Mouse (Mus musculus) heart, embryonic 11.5 days (tissue): ENCODE measurements around the gene Gsto2. TPM values are rescaled to one million over a fixed set of nuclear protein-coding genes. Genes with fewer than 3 reads are reported as not detected.
A peak's percentile ranks its signal among the peaks of the same experiment; 100 is the strongest.
"Not testable (repeated sequence)": the region's sequence is repeated elsewhere in the genome, so short reads cannot be mapped to it uniquely, and the experiment has no call there.

Experiments used
- ATAC-seq: fragments of 200-750 bp; cut with Nextera tagmentation; replicated peaks from 2 replicates; pipeline ENCODE4 v1.8.0; 2017; ENCODE audit warnings: moderate library complexity; ENCODE audit not compliant: insufficient number of reproducible peaks, low FRiP score, low TSS enrichment
- H3K27ac ChIP-seq: fragments of 300-500 bp; sonication (generic); 2 replicates; pipeline ENCODE4 v1.5.1; 2014; ENCODE audit warnings: mild to moderate bottlenecking, low read depth, low read length
- H3K27me3 ChIP-seq: fragments of 300-500 bp; sonication (generic); 2 replicates; pipeline ENCODE4 v1.6.1; 2014; ENCODE audit warnings: mild to moderate bottlenecking, low read length, mixed read lengths; ENCODE audit not compliant: control insufficient read depth, insufficient read depth
- H3K36me3 ChIP-seq: fragments of 300-500 bp; sonication (generic); 2 replicates; pipeline ENCODE4 v1.6.1; 2014; ENCODE audit warnings: mild to moderate bottlenecking, low read length, moderate library complexity, mixed read lengths; ENCODE audit not compliant: control insufficient read depth, insufficient read depth
- H3K4me1 ChIP-seq: fragments of 300-500 bp; sonication (generic); 2 replicates; pipeline ENCODE4 v1.6.1; 2014; ENCODE audit warnings: low read length; ENCODE audit not compliant: control insufficient read depth, insufficient read depth
- H3K4me2 ChIP-seq: fragments of 300-500 bp; sonication (generic); 2 replicates; pipeline ENCODE4 v1.6.1; 2014; ENCODE audit warnings: mild to moderate bottlenecking, moderate library complexity
- H3K4me3 ChIP-seq: fragments of 300-500 bp; sonication (generic); 2 replicates; pipeline ENCODE4 v1.5.1; 2014; ENCODE audit warnings: low read depth, low read length
- H3K9ac ChIP-seq: fragments of 300-500 bp; sonication (generic); 2 replicates; pipeline ENCODE4 v1.6.1; 2014; ENCODE audit warnings: mild to moderate bottlenecking, low read depth, low read length, moderate library complexity
- H3K9me3 ChIP-seq: fragments of 300-500 bp; sonication (generic); replicated peaks from 2 replicates; pipeline ENCODE4 v1.6.1; 2016; ENCODE audit warnings: low read length; ENCODE audit not compliant: control insufficient read depth
- WGBS: fragments of 180-500 bp; shearing (Covaris S2); extraction: QIAGEN DNeasy Blood & Tissue Kit; methylation state at CpG from one replicate; pipeline ENCODE4 v1.1.7; 2014; ENCODE audit not compliant: insufficient replicate concordance; 5-methylcytosine and 5-hydroxymethylcytosine counted together
- polyA plus RNA-seq: library from polyadenylated mRNA; unstranded; fragments of >200 nt; fragmentation: Nextera tagmentation; extraction: Ambion mirVana; gene quantifications from 2 replicates; pipeline ENCODE4 v1.2.1, GENCODE M21; 2014

Gsto2 gene
- polyA plus RNA-seq, 1 experiment from 2014 or later, result 0.82 TPM

DNA sequence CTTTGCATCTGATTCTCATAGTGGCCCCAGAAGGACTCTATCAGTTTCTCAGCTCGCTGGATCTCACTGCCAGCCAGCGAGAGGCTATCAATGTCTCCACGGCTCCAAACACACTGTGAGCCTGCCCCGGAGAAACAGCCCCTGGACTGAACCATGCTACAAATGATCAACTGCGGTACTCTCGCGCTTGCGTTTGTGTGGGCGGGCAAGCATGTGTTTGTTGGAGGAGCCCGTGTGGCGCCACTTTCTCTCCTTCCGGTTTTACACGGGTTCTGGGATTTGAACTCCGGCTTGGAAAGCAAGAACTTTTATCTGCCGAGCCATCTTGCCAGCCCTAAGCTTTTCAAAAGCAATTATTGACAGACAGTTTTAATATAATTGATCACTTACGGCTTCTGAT is 33.0 kb upstream of the Gsto2 start:
- Histone ChIP-seq H3K27ac (no peak overlapping the region), H3K4me2 (no peak overlapping the region), H3K36me3 (no peaks in the 10 kb centered on the region), H3K4me3 (no peak overlapping the region), H3K9me3 (no peaks in the 10 kb centered on the region), H3K4me1 (peaks cover 2% of the 10 kb centered on the region; the same call in 1 of the 2 replicates), H3K9ac (no peak overlapping the region), H3K27me3 (peaks cover 9% of the 10 kb centered on the region)
- ATAC-seq, result no peak
- 72% methylated on average over 16 of the region's 16 CpGs for WGBS

DNA sequence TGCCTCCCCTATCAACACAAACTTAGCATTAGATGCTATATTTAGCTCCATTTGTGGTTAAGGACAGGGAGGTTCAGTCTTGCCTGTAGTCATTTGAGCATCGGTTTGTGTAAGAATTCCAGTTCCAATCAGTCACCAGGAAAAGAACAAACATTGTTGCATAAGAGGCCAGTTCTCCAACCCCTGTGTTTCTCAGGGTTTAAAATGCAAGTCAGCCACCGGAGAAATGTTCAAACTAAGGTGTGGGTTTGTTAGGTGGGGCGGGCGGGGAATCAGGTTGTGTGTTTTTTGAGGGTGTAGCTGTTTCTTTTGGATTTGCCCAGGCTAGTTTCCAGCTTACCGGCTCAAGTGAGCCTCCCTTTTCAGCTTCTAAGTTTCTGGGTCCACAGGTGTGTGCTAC is 30.7 kb upstream of the Gsto2 start:
- no peak for ATAC-seq
- H3K4me1 ChIP-seq, result peaks cover 5% of the 10 kb centered on the region; the same call in 1 of the 2 replicates
- H3K27ac ChIP-seq, result no peak overlapping the region
- H3K9ac ChIP-seq, result no peak overlapping the region
- WGBS, result 77% methylated on average over 5 of the region's 5 CpGs
- no peaks in the 10 kb centered on the region for H3K36me3 ChIP-seq
- no peak overlapping the region for H3K4me3 ChIP-seq
- no peaks in the 10 kb centered on the region for H3K9me3 ChIP-seq
- H3K27me3 ChIP-seq, result peaks cover 16% of the 10 kb centered on the region
- no peak overlapping the region for H3K4me2 ChIP-seq

DNA sequence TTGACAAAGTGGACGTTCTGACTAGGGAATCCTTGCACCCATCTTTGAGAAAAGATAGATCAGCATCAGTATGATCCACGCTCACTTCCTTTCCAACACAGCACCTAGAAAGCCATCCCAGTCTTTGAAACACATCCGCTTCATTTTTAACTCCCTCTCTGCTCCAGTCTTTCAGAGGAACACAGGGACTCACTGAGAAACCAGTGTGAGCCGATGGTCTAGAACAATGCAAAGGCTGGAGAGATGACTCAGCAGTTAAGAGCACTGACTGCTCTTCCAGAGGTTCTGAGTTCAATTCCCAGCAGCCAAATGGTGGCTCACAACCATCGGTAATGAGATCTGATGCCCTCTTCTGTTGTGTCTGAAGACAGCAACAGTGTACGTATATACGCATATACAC is 29.6 kb upstream of the Gsto2 start:
- H3K4me2 ChIP-seq, result no peak overlapping the region
- H3K4me3 ChIP-seq, result no peak overlapping the region
- no peaks in the 10 kb centered on the region for H3K9me3 ChIP-seq
- H3K4me1 ChIP-seq, result peaks cover 5% of the 10 kb centered on the region; the same call in 1 of the 2 replicates
- WGBS, result 84% methylated on average over 7 of the region's 7 CpGs
- no peak for ATAC-seq
- no peak overlapping the region for H3K27ac ChIP-seq
- no peak overlapping the region for H3K9ac ChIP-seq
- peaks cover 19% of the 10 kb centered on the region for H3K27me3 ChIP-seq
- no peaks in the 10 kb centered on the region for H3K36me3 ChIP-seq

DNA sequence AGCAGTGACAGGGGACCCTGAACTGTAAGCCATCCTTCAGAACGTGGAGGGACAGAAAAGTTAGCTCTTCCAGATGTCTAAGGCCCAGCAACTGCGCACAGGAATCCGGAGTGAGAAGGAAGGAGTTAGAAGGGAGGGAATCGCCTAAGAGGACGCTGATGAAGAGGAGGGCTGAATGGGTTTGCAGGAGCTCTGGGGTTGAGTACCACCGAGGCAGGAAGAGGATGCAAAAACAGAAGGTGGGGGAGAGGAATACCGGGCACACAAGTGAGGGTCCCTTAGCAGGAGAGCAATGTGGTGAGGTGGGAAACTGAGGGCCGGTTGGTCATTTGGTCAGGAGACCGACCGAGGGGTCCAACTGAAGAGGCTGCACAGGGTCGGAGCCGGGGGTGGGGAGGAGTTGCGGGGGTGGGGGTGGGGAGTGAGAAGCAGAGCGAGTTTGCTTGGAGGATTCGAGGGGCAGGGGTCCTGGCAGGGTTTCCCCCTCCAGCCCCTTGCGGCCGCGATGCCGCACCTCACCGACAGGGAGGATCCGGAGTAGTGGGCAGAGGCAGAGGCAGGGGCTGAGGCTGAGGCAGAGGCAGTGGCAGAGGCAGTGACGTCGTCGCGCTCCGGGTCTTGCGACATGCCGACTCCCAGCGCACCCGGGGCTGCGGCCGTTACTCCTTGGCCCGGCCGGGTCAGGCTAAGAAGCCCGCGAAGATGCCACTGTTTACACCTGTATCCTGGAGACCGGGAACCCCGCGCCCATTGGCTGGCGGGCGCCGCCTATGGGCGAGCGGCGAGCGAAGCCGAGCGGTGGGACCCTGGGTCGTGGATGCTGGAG is 28.4 kb upstream of the Gsto2 start:
- Histone ChIP-seq H3K36me3 (no peaks in the 10 kb centered on the region), H3K4me2 (peak overlapping the region; percentile 89), H3K9ac (peak overlapping the region; percentile 46; the same call in 1 of the 2 replicates), H3K4me3 (peak overlapping the region; percentile 47), H3K27me3 (peaks cover 19% of the 10 kb centered on the region), H3K27ac (no peak overlapping the region), H3K9me3 (no peaks in the 10 kb centered on the region), H3K4me1 (peaks cover 5% of the 10 kb centered on the region; the same call in 1 of the 2 replicates)
- ATAC-seq, result peak; percentile 71
- 3% methylated on average over 49 of the region's 49 CpGs for WGBS

DNA sequence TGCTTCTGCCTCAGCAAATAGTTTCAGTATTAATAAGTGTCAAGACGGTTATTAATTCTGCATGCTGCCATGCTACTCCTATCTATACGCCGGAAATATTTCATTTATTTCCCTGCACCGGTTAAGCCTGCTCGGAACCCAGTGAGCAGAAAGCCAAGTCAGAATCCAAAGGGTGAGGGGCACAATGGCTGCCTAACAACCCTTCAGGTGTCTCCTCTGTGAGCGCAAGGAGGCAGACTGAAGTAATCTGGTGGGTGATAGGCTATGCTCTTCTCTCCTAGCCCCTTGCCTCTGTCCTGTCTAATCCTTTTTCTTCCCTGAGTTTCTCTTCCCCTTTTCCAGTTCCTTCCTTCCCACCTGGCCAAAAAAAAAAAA is 27.8 kb upstream of the Gsto2 start:
- peak overlapping the region; percentile 89 for H3K4me2 ChIP-seq
- peak; percentile 7; the same call in 1 of the 2 replicates for ATAC-seq
- no peaks in the 10 kb centered on the region for H3K9me3 ChIP-seq
- H3K27me3 ChIP-seq, result peaks cover 19% of the 10 kb centered on the region
- H3K36me3 ChIP-seq, result no peaks in the 10 kb centered on the region
- H3K4me3 ChIP-seq, result peak overlapping the region; percentile 47
- peaks cover 5% of the 10 kb centered on the region; the same call in 1 of the 2 replicates for H3K4me1 ChIP-seq
- peak overlapping the region; percentile 46; the same call in 1 of the 2 replicates for H3K9ac ChIP-seq
- 0% methylated on average over 6 of the region's 6 CpGs for WGBS
- H3K27ac ChIP-seq, result no peak overlapping the region

DNA sequence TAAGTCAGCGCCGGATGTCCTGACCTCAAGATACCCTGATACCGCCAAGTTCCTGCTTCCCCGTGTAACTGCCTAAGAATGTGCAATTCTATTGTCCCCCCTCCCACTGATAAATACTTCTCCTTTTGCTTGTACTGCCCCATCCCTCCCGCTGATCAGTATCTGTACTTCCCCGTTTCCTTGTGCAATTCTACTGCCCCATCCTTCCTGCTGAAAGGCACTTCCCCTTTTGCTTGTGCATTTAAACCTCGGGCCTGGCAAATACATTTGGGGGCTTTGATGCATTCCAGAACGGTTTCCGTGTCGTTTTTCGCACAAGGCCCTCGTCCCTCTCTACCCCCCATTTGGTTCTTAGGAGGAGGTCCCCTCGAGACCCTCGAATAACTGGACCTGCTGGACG is 24.1 kb upstream of the Gsto2 start:
- H3K27ac ChIP-seq, ATAC-seq, H3K9ac ChIP-seq, H3K4me3 ChIP-seq, H3K36me3 ChIP-seq, H3K9me3 ChIP-seq, H3K4me1 ChIP-seq, H3K4me2 ChIP-seq: not testable (repeated sequence)
- 70% methylated on average over 15 of the region's 15 CpGs for WGBS
- H3K27me3 ChIP-seq, result peaks cover 19% of the 10 kb centered on the region

DNA sequence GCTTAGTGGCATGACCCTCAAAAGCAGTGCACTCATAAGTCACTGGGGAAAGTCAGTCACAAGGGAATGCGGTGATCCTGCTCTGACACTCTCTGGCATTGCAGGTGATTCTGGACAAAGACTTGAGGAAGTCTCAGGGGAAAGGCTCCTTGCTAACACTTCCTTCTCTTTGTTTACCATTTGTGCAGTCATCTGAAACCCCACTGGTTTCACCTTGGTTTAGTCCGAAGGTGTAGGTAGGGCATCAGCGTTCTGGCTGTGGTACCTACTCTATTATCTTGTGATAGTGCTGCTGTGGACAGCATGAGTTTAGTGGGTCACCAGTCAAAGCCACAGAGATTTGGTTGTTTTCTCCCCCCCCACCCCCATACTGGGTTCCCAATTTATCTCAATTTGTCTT is 15.6 kb upstream of the Gsto2 start:
- no peaks in the 10 kb centered on the region for H3K36me3 ChIP-seq
- H3K27me3 ChIP-seq, result no peaks in the 10 kb centered on the region
- H3K4me3 ChIP-seq, result no peak overlapping the region
- H3K9ac ChIP-seq, result no peak overlapping the region
- 86% methylated on average over 3 of the region's 3 CpGs for WGBS
- no peak overlapping the region for H3K27ac ChIP-seq
- H3K4me1 ChIP-seq, result peaks cover 4% of the 10 kb centered on the region; the same call in 1 of the 2 replicates
- no peak for ATAC-seq
- H3K9me3 ChIP-seq, result no peaks in the 10 kb centered on the region
- H3K4me2 ChIP-seq, result no peak overlapping the region

DNA sequence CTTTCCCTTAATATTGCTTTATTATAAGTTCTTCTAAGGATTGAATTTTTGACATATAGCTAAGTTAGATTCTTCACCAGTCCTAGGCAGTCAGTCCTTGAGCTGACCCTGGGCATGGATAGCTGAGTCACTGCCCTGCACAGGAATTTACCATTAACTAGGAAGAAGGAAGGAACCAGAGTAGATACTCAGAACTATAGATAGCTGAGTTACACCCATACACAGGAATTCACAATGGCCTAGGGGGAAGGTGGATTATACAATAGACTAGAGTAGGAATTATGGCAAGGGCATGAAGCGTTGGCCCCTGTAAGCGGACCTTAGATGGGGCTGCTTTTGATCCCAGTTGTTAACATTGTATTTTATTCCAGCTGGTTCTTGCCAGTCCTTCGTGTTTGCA is 13.2 kb upstream of the Gsto2 start:
- 77% methylated on average over 3 of the region's 3 CpGs for WGBS
- H3K4me1 ChIP-seq, H3K27me3 ChIP-seq, H3K27ac ChIP-seq, H3K4me2 ChIP-seq, H3K36me3 ChIP-seq, H3K4me3 ChIP-seq, H3K9ac ChIP-seq, H3K9me3 ChIP-seq, ATAC-seq: not testable (repeated sequence)

DNA sequence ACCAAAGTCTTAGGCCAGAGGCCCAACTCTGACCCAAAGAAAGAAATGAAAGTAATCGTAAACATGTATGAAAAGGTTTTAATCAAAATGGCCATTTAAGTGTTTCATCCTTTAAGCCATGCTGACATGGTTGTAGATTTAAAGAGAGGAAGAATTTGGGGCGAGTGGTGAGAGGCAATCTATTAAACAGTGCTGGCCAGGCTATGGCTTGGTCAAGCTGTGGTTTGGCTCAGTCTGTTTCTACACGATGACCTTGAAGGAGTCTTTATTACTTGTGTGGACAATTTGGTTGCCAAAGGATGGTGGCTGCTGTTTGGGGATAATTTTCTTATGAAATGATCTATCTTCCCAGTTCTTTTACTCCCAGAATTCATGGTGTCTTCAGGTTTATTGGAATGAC is 12.3 kb upstream of the Gsto2 start:
- no peak for ATAC-seq
- no peaks in the 10 kb centered on the region for H3K9me3 ChIP-seq
- no peak overlapping the region for H3K9ac ChIP-seq
- no peaks in the 10 kb centered on the region; the same call in 1 of the 2 replicates for H3K36me3 ChIP-seq
- no peaks in the 10 kb centered on the region for H3K27me3 ChIP-seq
- H3K4me2 ChIP-seq, result no peak overlapping the region
- H3K4me1 ChIP-seq, result peaks cover 4% of the 10 kb centered on the region; the same call in 1 of the 2 replicates
- no peak overlapping the region for H3K4me3 ChIP-seq
- whole genome bisulfite sequencing, result 86% methylated on average over 3 of the region's 3 CpGs
- H3K27ac ChIP-seq, result no peak overlapping the region
